Mouse (Mus musculus) CD8-positive naive resting alpha-beta T cell, adult 57 days (primary cell): Measurements from ENCODE around the gene Exoc1. TPM values are rescaled to one million over a fixed set of nuclear protein-coding genes. Genes with fewer than 3 reads are reported as not detected.

Experiments
- total RNA-seq: library from RNA; stranded (reverse); gene quantifications from one replicate; pipeline ENCODE4 v1.2.4, GENCODE M21; 2023

Gene Exoc1
- total RNA-seq, result 63.2 TPM

GRCm38 (mm10) chr5:76529040-76529703 is at the start of gene Exoc1:
TSS of gene Exoc1 (plus strand) at chr5:76529311.

GRCm38 (mm10) chr5:76483811-76484210 is 45.3 kb upstream of the Exoc1 start, which contains the start of gene Gm7271:
TSS of gene Gm7271 (plus strand) at chr5:76484040.

GRCm38 (mm10) chr5:76588551-76589283 is 59.6 kb downstream of the Exoc1 start, which contains the start of gene Cep135:
TSS of gene Cep135 (plus strand) at chr5:76588698.

Other genes with a start within 250 kb of the Exoc1 start
- gene Clock, start 224.5 kb upstream of the Exoc1 start, total RNA-seq, result 23.0 TPM
- not detected for gene Pdcl2, start 198.2 kb upstream of the Exoc1 start, total RNA-seq
- not detected for gene Nmu, start 165.5 kb upstream of the Exoc1 start, total RNA-seq
- gene Gm7271, start 45.3 kb upstream of the Exoc1 start, total RNA-seq, result not detected
- 19.6 TPM for gene Cep135, start 59.4 kb downstream of the Exoc1 start, total RNA-seq
- 1.1 TPM for gene C530008M17Rik, start 127.2 kb downstream of the Exoc1 start, total RNA-seq